Mouse (Mus musculus): ENCODE measurements around the gene Nudt6.

The Nudt6 gene

DNA sequence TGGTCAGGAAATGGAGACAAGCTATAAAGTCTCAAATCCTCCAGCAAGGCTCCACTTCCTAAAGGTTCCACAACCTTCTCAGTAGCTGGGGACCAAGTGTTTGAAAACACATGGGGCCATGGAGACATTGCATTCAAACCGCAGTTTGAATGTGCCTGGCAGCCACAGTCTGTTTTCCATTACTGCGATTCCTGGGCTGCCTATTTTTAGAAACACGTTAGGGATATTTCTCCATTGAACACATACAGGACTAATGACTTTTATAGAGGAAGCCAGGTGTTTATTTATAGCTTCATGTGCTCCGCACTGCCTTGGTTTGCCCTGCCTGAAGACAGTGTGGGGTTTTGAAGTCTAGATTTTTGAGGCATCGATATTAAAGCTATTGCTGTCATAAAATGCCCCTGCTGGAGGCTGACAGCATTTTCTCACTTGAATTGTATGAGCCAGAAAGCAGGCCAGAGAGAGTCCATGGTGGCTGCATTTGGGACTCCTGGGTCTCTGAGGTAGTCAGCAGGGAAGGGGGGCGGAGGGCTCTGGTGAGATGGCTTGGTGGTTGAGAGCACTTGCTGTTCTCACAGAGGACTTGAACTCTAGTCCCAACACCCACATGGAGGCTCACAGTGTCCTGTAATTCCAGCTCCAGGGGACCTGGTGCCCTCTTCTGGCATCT lies 36.8 kb downstream of the Nudt6 start:
- DNase-seq (ENCODE audit: low spot score), result no peak

DNA sequence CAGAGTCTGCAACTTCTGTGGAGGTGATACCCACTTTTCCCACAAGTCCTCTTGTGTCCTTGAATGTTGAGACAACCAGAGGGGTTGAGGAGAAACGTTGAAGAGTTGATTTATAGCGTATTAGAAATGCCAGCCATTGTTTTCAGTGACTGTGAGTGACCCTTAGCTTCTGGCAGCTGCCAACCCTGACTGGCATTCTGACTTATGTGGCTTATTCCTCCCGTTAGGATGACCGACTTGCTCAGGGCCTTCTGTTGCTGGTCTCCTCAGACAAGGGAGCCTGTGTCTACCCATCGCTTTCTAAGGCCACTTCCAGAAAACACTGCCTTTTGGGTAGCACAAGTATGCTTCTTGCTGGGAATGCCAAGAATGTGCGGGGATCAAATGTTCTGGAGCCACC lies 38.6 kb downstream of the Nudt6 start:
- no peak for DNase-seq (ENCODE audit: low spot score)

DNA sequence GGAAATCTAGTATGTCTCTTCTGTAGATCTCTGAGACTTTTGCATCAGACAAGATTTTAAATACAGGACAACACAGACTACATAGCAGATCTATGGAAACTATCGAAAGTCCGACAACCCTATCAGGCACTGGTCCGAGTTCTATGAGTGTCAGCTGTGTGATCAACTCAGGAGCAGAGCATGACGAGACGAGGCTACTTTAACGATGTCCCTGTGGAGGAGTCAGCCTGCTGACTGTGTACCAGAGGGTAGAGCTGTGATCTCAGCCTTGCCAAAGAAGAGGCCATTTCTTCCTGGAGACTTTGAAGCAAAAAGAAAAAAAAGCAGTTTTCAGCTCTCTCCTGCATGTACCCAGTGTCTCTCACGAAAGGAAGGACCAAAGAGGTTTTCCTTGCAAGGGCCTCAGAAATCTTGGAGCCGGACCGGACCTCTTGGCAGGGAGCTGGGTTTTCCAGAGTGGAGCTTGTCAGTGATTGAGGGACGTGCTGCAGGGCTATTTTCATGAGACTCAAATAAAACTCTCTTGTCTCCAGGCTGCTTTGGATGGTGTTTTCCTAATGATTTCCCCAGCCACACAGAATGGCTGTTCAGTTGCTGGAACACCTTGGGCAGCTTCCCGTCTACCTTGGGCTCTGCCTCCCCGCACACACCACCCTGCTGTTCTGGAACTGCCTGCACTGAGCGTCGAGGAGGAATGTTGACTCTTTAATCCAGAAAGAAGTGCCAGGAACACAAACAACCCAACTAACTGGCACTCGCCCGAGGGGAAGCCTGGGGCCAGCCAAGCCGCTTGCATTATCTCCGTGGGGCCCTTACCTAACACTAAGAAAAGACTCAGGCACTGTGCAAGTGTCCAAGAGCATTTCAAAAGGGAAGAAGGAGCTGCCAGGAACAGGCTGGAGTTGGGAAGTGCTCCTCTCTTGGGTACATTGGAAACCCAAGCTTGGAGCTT lies 39.8 kb downstream of the Nudt6 start:
- DNase-seq (ENCODE audit: low spot score), result no peak

DNA sequence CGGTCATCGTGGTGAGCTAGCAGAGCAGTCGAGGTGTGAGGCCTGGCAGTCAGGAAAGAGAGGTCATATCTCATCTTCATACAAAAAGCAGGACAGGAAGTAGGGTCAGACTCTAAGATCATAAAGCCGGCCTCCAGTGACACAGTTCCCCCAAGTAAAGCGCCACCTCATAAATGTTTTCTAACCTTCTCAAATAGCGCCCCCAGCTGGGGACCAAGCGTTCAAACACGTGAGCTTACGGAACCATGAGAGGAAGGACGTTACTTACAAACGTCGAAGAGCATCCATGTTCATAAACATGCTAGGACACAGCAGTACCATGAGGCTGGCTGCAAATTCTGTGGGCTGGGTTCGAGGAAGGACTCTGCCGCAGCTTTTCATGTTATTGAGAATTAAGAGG lies 40.8 kb downstream of the Nudt6 start:
- DNase-seq (ENCODE audit: low spot score), result no peak

DNA sequence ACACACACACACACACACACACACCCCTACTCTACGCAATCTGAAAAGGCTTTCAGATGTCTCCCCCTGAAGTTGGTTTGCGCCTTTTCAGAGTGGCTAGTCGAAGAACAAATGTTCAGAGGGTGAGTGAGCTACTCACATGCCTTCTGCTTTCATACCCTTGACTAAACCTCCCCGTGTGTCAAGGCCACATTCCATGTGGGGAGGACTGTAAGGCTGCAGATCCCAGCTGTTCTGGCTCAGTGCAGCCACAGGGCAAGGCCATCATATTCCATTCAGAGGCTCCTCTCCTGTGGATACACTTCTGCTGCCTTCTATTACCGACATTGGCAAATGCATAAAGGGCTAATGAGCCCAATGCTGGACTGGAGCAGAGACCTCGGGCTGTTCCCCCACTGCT lies 41.6 kb downstream of the Nudt6 start:
- DNase-seq (ENCODE audit: low spot score), result no peak

DNA sequence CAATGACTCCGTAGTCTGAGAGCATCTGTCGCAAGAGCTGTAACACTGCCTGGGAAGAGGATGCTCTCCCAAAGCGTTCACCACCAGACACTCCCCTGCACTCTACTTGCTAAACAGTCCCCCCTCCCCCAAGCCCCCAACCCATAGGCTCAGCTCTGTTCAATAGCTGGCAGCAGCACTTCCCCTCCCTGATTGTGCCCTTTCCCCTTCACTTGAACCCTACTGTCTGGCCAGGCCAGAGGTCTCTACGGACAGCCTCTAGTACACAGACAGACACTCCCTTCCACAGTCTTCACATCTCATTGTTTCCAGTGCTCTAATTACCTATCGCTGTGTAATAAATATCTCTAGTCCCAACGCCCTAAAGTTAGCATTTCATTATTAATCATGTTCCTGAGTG lies 42.1 kb downstream of the Nudt6 start:
- no peak for DNase-seq (ENCODE audit: low spot score)

DNA sequence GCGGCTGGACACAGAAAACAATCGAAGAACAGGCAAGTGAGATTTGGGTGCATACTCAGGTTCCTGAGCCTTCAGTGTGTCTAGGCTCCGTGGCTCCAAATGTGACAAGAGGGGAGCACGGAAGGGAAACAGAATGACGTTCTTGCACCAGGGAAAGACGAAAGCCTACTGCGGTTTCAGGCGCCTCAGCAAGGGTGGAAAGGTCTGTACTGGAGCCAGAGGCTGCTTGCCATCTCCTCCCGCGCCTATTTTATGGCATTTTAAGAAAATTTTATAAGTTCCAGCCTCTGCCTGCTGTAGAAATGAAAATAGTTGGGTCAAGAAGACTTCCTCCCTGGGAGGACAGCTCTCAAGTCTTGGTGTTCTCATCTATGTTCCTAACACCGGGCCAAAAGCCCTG lies 46.3 kb downstream of the Nudt6 start:
- DNase-seq (ENCODE audit: low spot score), result no peak

DNA sequence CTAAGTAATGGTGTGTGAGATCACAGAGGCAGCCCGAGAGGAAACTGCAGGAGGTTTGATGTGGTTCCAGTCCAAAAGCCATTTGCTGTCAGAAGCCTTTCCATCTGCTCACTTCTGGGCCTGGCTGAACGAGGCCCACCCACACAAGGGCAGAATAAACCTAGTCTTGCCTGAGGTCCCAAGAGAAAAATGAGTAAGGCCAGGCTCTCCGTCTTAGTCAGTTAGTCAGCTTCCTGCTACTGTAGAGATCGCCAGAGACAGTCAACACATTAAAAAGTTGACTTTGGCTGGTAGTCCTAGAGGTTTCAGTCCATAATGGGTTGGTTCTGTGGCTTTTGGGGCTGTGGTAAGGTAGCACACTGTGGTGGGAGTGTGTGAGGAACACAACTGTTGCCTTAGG lies 49.6 kb downstream of the Nudt6 start:
- DNase-seq (ENCODE audit: low spot score), result no peak

DNA sequence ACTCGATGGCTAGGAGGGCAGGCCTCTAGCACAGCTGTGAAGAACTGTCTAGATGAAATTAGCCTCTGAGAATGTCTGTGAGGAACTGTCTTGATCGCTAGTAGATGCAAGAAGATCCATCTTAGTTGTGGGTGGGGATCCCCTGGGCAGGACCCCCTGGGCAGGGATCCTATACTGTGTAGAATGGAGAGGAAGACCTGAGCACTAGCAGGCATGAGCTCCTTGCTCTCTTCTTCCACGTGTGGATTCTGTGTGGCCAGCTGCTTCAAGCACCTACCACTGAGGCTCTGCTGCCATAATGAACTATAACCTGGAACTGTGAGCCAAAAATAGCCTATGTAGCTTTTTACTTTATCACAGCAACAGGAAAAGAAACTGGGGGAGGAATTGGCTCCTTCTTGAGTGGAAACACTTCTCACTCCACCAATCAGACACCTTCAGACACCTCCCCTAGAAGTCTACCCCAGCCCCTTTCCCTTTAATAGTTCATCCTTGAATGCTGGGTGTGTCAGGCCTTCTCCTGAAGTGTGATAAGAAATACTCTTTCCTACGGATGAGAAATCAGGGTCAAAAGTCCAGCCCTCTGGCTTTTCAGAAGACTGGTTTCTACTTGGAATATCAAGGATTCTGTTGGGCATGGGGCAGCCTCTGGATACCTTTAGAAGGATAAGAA lies 53.5 kb downstream of the Nudt6 start:
- no peak for DNase-seq (ENCODE audit: low spot score)

DNA sequence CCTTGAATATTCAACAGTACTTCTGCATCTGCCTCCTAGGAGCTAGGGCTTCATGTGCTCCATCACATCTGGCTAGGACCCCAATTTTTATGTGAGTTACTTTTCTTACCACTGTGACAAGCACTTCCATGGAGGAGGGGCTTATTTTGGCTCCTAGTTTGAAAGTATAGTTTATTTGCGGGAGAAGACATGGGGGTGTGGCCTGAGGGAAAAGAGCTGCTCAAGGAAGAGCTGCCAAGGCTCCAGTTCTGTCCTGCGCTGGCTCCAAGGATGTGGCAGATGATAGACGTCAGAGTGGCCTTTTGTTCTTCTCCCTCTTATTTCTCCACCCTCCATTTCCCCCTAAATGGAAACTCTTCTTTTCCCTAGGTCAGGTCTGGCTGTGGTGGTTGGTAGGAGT lies 54.0 kb downstream of the Nudt6 start:
- no peak for DNase-seq (ENCODE audit: low spot score)

DNA sequence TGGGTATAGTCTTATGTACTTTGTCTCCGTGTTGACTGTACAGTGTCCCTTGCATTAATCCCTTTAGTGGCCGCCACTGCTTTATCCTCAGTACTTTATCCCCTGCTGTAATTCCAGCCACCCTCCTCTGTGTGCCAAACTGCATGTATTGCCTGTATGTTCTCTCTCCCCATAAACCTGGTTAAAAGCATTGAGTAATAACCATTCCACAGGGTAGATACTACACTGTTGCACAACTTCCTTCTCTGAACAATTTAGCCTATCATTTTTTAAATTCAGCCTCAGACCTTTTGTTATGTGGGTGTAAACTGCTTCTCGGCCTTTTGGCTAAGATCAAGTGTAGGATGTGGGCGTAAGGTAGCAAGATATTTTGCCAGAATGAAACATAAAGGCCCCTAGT lies 54.9 kb downstream of the Nudt6 start:
- no peak for DNase-seq (ENCODE audit: low spot score)

DNA sequence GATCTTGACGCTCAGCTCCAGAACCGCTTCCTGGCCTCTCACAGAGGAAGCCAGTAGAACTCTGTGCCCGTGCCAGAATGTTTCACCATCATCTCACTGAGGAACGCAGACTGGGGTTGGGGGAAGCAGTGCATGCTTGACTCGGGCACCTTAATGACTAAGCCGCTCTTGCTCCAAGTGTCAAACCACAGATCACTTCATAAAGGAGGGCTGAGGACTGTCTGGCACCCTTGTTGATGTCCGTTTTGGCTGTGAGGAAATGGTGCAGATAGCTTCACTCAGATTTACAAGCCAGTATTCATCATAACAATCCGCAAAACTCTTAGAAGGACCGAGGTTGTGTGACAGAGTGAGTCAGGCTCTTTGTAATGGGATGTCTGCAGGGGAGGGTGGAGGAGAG lies 59.3 kb downstream of the Nudt6 start:
- DNase-seq (ENCODE audit: low spot score), result no peak

All from ovary, postnatal 14 days (tissue).